Mouse (Mus musculus): Measurements from ENCODE around the gene Fam102a. TPM values are rescaled to one million over a fixed set of nuclear protein-coding genes. Genes with fewer than 3 reads are reported as not detected.
A peak's percentile ranks its signal among the peaks of the same experiment; 100 is the strongest.

The Fam102a gene
- polyA plus RNA-seq, 1 experiment = 40.2 TPM

DNA sequence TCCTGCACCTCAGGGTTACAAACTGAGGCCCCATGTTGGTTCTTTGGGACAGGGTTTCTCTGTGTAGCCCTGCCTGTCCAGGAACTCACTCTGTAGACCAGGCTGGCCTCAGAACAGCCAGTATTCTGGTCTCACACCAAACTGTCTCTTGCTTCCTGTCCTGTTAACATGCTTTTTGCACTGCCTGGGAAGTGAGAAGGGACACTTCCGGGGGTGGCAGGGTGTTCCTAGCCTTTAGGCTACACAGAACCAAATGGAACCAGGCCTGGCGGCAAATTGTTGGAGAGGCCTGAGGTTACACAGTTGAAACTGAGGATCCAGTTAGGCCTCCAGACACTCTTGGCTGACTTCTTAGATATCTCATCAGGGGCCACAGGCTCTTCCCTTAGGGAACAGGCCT lies 2.0 kb upstream of the Fam102a start:
- WGBS = 93% methylated on average over 2 of the region's 2 CpGs
- TF ChIP-seq CTCF (IDR thresholded peaks at IDR 0.05; ENCODE audit: borderline replicate concordance, insufficient read depth, low read depth, low read length) (no peak), POLR2A (IDR thresholded peaks at IDR 0.05; ENCODE audit: borderline replicate concordance, insufficient read depth, low read length) (no peak)

GRCm38 (mm10) chr2:32534061-32534732 lies 935 bp upstream of the Fam102a start:
- peak in 1 of 2 experiments; percentile 44 for DNase-seq
- Histone ChIP-seq H3K4me1 (ENCODE audit: control insufficient read depth, insufficient read depth, low read length) (peaks cover 23% of the 10 kb centered on the region), H3K27ac (ENCODE audit: insufficient read depth, low read length) (peak overlapping the region; percentile 70), H3K27me3 (ENCODE audit: control insufficient read depth, insufficient read depth, low read length) (no peaks in the 10 kb centered on the region), H3K4me3 (replicated peaks; ENCODE audit: insufficient read depth, low read depth, low read length) (peak overlapping the region; percentile 98)
- WGBS = 14% methylated on average over 13 of the region's 13 CpGs
- TF ChIP-seq POLR2A (IDR thresholded peaks at IDR 0.05; ENCODE audit: borderline replicate concordance, insufficient read depth, low read length) (no peak), CTCF (IDR thresholded peaks at IDR 0.05; ENCODE audit: borderline replicate concordance, insufficient read depth, low read depth, low read length) (no peak)

More for the DNA sequence above, 2.0 kb upstream of the Fam102a start:
- Histone ChIP-seq H3K4me1 (ENCODE audit: control insufficient read depth, insufficient read depth, low read length) (peaks cover 12% of the 10 kb centered on the region; the same call in 1 of the 2 replicates), H3K27me3 (ENCODE audit: control insufficient read depth, insufficient read depth, low read length) (no peaks in the 10 kb centered on the region), H3K27ac (ENCODE audit: insufficient read depth, low read length) (no peak overlapping the region), H3K4me3 (replicated peaks; ENCODE audit: insufficient read depth, low read depth, low read length) (no peak overlapping the region)
- DNase-seq = no peak

DNA sequence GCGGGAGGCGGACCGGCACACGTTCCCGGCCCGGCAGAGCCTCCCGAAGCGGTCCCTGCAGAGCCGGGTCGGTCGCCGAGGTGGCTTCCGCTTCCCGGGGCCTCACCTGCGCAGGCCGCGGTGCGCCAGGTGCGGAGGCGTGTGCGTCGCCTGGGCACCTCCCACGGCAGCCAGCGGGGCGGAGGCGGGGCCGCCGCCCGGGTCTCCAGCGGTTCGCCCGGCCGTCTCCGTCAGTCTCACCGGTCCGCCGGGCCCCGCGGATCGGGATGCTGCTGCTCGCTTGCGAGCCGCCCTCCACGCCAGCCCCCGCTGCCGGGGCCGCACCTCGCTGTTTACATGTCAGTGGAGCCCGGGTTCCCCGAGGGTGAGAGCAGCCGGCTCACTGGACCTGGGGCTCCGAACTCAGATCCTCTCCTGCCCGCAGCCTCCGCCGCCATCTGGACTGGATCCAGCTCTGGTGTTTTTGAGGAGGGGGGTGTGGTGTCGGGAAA lies 414 bp downstream of the Fam102a start:
- Histone ChIP-seq H3K4me1 (ENCODE audit: control insufficient read depth, insufficient read depth, low read length) (peaks cover 32% of the 10 kb centered on the region), H3K27ac (ENCODE audit: insufficient read depth, low read length) (peak overlapping the region; percentile 87), H3K4me3 (replicated peaks; ENCODE audit: insufficient read depth, low read depth, low read length) (peak overlapping the region; percentile 71), H3K27me3 (ENCODE audit: control insufficient read depth, insufficient read depth, low read length) (no peaks in the 10 kb centered on the region)
- no peak for TF ChIP-seq POLR2A (IDR thresholded peaks at IDR 0.05; ENCODE audit: borderline replicate concordance, insufficient read depth, low read length)
- TF ChIP-seq CTCF (IDR thresholded peaks at IDR 0.05; ENCODE audit: borderline replicate concordance, insufficient read depth, low read depth, low read length) = no peak
- no peak for DNase-seq
- WGBS = under 1% methylated on average over 55 of the region's 56 CpGs

GRCm38 (mm10) chr2:32536086-32536633 lies 1.0 kb downstream of the Fam102a start:
- TF ChIP-seq POLR2A (IDR thresholded peaks at IDR 0.05; ENCODE audit: borderline replicate concordance, insufficient read depth, low read length) (no peak), CTCF (IDR thresholded peaks at IDR 0.05; ENCODE audit: borderline replicate concordance, insufficient read depth, low read depth, low read length) (no peak)
- DNase-seq = peak; percentile 76
- no peaks in the 10 kb centered on the region for H3K27me3 ChIP-seq (ENCODE audit: control insufficient read depth, insufficient read depth, low read length)
- H3K4me3 ChIP-seq (replicated peaks; ENCODE audit: insufficient read depth, low read depth, low read length) = peak overlapping the region; percentile 71
- WGBS = under 1% methylated on average over 14 of the region's 14 CpGs
- peaks cover 38% of the 10 kb centered on the region for H3K4me1 ChIP-seq (ENCODE audit: control insufficient read depth, insufficient read depth, low read length)
- H3K27ac ChIP-seq (ENCODE audit: insufficient read depth, low read length) = peak overlapping the region; percentile 24

GRCm38 (mm10) chr2:32536634-32537359 lies 1.7 kb downstream of the Fam102a start:
- TF ChIP-seq POLR2A (IDR thresholded peaks at IDR 0.05; ENCODE audit: borderline replicate concordance, insufficient read depth, low read length) (0 out of 2 replicates have a peak, but pooled peaks have one; percentile 11), CTCF (IDR thresholded peaks at IDR 0.05; ENCODE audit: borderline replicate concordance, insufficient read depth, low read depth, low read length) (peak; percentile 61; the same call in 1 of the 2 replicates)

GRCm38 (mm10) chr2:32537360-32537905 lies 2.3 kb downstream of the Fam102a start:
- Histone ChIP-seq H3K4me3 (replicated peaks; ENCODE audit: insufficient read depth, low read depth, low read length) (peak overlapping the region; percentile 71), H3K4me1 (ENCODE audit: control insufficient read depth, insufficient read depth, low read length) (peaks cover 51% of the 10 kb centered on the region), H3K27me3 (ENCODE audit: control insufficient read depth, insufficient read depth, low read length) (no peaks in the 10 kb centered on the region), H3K27ac (ENCODE audit: insufficient read depth, low read length) (peak overlapping the region; percentile 24)
- no peak for TF ChIP-seq CTCF (IDR thresholded peaks at IDR 0.05; ENCODE audit: borderline replicate concordance, insufficient read depth, low read depth, low read length)
- DNase-seq = peak in 1 of 2 experiments; percentile 42
- WGBS = 7% methylated on average over 9 of the region's 9 CpGs

More at GRCm38 (mm10) chr2:32536634-32537359, 1.7 kb downstream of the Fam102a start:
- 3% methylated on average over 11 of the region's 11 CpGs for WGBS
- peak overlapping the region; percentile 24 for H3K27ac ChIP-seq (ENCODE audit: insufficient read depth, low read length)
- peak overlapping the region; percentile 71 for H3K4me3 ChIP-seq (replicated peaks; ENCODE audit: insufficient read depth, low read depth, low read length)
- no peaks in the 10 kb centered on the region for H3K27me3 ChIP-seq (ENCODE audit: control insufficient read depth, insufficient read depth, low read length)
- H3K4me1 ChIP-seq (ENCODE audit: control insufficient read depth, insufficient read depth, low read length) = peaks cover 44% of the 10 kb centered on the region
- DNase-seq = peak in 1 of 2 experiments; percentile 75

DNA sequence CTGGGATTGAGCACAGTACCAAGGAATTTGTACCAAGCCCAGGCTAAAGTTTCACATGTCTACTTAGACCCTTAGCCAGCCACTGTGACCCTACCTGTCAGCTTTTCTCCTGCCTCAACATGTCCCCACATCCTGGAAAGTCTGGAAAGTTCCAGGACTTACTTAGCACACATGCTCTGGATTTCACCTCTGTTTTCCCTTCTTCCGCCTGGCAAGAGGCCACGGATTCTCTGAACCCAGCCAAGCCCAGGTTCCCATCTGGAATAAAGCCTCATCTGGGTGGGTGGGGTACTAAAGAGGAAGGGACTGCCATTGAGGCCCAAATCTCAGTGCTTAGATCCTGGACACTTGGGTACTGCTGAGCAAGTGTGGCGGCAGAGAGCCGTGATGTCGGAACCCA lies 2.8 kb downstream of the Fam102a start:
- Histone ChIP-seq H3K27me3 (ENCODE audit: control insufficient read depth, insufficient read depth, low read length) (no peaks in the 10 kb centered on the region), H3K4me1 (ENCODE audit: control insufficient read depth, insufficient read depth, low read length) (peaks cover 54% of the 10 kb centered on the region), H3K4me3 (replicated peaks; ENCODE audit: insufficient read depth, low read depth, low read length) (peak overlapping the region; percentile 71), H3K27ac (ENCODE audit: insufficient read depth, low read length) (no peak overlapping the region)
- no peak for DNase-seq
- WGBS = 42% methylated on average over 5 of the region's 5 CpGs
- TF ChIP-seq CTCF (IDR thresholded peaks at IDR 0.05; ENCODE audit: borderline replicate concordance, insufficient read depth, low read depth, low read length) = no peak
- TF ChIP-seq POLR2A (IDR thresholded peaks at IDR 0.05; ENCODE audit: borderline replicate concordance, insufficient read depth, low read length) = no peak
